Mouse (Mus musculus): ENCODE data around the gene Fbxw9.

Fbxw9 gene

DNA sequence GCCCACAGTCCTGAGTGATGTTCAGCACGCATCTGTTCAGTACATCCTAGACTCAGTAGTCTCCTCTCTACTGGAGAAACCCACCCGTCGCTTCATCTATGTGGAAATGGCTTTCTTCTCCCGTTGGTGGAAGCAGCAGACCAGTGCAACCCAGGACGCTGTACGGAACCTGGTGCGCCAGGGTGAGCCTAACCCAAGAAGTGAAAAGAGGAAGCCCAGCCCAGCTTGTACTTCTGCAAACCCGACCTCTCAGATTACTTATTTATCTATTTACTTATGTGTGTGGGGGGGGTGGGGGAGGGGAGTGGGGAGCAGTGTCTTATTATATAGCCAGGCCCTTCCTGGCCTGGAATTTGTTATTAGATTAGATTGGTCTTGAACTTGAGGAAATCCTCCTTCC, 24.8 kb downstream of the Fbxw9 start:
- no peak for DNase-seq (ENCODE audit: low spot score)

DNA sequence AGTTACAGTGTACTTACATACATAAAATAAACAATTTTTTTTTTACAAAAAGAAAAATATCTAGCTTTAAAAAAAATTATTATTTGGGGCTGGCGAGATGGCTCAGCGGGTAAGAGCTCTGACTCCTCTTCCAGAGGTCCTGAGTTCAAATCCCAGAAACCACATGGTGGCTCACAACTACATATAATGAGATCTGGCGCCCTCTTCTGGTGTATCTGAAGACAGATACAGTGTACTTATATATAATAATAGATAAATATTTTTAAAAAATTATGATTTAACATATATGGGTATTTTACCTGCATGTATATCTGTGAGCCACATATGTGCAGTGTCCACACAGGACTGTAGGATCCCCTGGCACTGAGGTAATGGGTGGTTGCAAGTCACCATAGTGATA, 26.4 kb downstream of the Fbxw9 start:
- no peak for DNase-seq (ENCODE audit: low spot score)

GRCm38 (mm10) chr8:85088771-85089170, 28.9 kb downstream of the Fbxw9 start:
- DNase-seq (ENCODE audit: low spot score), result no peak

- DNase-seq (ENCODE audit: low spot score), result no peak
These were observed 31.0 kb downstream of the Fbxw9 start for GRCm38 (mm10) chr8:85090856-85091255.

DNA sequence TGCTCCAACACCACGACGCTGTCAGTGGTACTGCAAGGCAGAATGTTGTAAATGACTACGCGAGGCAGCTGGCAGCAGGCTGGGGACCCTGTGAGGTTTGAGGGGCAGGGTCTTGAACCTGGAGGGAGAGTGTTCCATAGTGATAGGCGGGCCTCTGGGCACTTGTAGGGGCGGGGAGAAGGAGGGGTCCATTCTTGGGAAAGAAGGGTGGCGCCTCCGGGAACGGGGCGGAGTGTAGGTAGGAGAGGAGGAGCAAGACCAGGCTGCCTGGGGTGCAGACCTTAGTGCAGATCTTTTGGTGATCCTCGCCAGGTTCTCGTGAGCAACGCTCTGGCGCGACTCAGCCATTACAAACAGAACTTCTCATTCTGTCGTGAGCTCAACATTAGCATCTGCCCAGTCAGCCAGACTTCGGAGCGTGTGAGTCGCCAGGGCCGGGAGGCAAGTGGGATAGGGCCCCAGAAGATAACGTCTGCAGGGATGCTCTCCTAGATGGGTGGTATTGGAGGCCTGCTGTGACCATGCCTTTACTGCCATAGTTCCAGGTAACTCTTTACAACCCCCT, 31.8 kb downstream of the Fbxw9 start:
- DNase-seq (ENCODE audit: low spot score), result no peak

- DNase-seq (ENCODE audit: low spot score), result no peak
These were observed 35.2 kb downstream of the Fbxw9 start for GRCm38 (mm10) chr8:85095051-85095450.

DNA sequence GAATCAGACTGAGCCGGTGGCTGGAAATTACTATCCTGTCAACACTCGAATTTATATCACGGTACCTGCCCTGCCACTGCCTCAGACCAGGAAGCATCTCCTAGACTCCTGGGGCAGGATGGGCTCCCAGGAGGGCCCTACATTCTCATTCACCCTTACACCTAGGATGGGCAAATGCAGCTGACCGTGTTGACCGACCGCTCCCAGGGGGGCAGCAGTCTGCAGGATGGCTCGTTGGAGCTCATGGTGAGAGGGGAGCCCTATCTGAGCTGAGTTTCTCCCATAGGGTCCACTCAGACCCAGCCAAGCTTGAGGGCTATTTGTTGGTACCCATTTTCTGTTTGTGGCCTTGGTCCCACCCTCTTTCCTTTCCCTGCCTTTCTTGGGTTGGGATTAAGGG, 35.7 kb downstream of the Fbxw9 start:
- DNase-seq (ENCODE audit: low spot score), result no peak

DNA sequence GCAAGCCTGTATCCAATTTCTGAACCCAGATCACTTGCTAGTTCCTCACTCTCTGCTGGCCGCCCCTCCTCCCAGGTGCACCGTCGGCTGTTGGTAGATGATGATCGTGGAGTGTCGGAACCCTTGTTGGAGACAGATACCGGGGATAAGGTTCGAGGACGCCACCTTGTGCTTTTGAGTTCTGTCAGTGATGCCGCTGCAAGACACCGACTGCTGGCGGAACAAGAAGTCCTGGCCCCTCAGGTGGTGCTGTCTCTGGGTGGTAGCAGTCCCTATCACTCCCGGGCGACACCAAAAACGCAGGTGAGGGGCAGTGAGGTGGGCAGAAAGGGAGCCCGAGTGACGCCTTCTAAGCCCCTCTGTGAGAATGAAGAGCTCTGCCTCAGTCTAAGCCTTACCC, 36.3 kb downstream of the Fbxw9 start:
- no peak for DNase-seq (ENCODE audit: low spot score)

DNA sequence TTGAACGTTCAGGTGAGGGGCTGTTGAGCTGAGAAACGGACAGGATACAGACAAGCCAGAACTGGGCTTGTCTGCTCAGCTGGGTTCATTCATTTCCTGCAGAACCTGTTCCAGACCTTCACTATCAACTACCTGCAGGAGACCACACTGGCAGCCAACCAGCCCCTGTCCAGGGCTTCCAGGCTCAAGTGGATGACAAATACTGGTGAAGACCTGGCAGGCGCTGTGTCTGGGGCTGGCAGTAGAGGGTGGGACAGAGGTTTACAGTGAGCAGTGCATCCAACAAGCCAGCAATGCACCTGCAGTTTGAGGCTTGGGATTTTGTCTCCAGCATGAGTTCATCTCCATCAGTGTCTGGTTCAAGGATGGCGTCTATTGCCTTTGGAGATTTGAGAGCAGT, 37.0 kb downstream of the Fbxw9 start:
- DNase-seq (ENCODE audit: low spot score), result no peak

GRCm38 (mm10) chr8:85100076-85100665, 40.3 kb downstream of the Fbxw9 start:
- no peak for DNase-seq (ENCODE audit: low spot score)

DNA sequence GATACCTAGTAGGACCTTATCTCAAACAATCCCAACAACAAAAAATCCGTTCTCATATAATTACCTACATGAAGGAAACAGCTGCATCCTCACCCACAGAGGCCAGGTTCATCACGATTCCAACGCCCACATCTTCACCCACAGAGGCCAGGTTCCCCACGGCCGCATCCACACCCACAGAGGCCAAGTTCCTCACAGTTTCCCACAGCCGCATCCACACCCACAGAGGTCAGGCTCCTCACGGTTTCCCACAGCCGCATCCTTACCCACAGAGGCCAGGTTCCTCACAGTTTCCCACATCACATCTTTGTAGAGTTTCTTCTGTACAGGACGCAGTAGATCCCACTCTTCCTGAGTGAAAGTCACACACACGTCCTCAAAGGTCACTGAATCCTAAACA, 53.4 kb downstream of the Fbxw9 start:
- no peak for DNase-seq (ENCODE audit: low spot score)

DNA sequence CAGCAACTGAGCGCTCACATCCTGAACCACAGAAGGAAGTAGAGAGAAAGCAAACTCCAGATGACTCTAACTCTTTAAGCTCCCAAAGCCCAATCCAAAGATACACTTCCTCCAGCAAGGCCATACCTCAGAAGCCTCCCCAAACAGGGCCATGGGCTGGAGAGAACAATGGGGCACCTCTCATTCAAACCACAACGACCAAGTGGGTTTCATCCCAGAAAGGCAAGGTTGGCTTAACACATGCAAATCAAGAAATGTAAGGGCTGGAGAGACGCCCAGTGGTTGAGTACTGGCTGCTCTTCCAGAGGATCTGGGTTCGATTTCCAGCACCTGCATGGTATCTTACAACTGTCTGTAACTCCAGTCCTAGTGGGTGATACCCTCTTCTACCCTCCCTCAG, 55.6 kb downstream of the Fbxw9 start:
- DNase-seq (ENCODE audit: low spot score), result no peak

All from lung, postnatal 25 days (tissue).